Comparison of ENCODE assay signal across 8 mouse cellular contexts in genomic region chr14:20378313-20379061, GRCm38 (mm10). TPM values are rescaled to one million over a fixed set of nuclear protein-coding genes. Genes with fewer than 3 reads are reported as not detected.
DNase-seq lines count a peak whose midpoint lies in the region; ATAC-seq lines count a peak whose summit lies in the region.

No protein-coding gene starts in this region.

- H3K9ac ChIP-seq in heart, embryonic 11.5 days (ENCODE audit: low read depth, low read length), result no peak overlapping the region

- H3K4me3 ChIP-seq in heart, embryonic 11.5 days (ENCODE audit: low read depth, low read length), result no peak overlapping the region

- DNase-seq in urinary bladder, postnatal 25 days (ENCODE audit: low spot score), result peak; percentile 24
- DNase-seq in urinary bladder, postnatal 10 days (ENCODE audit: low spot score), result no peak
- DNase-seq in cerebellum, adult 8-10 months, result peak; percentile 29
- peak; percentile 61 to 74 for DNase-seq in kidney, postnatal 25 days
- peak; percentile 50 for DNase-seq in mesoderm, embryonic 11.5 days (ENCODE audit: low read depth, low spot score)
- DNase-seq in testis, postnatal 14 days (ENCODE audit: low spot score), result peak; percentile 51
- DNase-seq in layer of hippocampus, postnatal 36 days, result no peak

- H3K4me1 ChIP-seq in heart, embryonic 11.5 days (ENCODE audit: control insufficient read depth, insufficient read depth, low read length), result peaks cover 18% of the 10 kb centered on the region

- WGBS in heart, embryonic 11.5 days (ENCODE audit: insufficient replicate concordance), result 30% methylated on average over 13 of the region's 13 CpGs

- H3K4me2 ChIP-seq in heart, embryonic 11.5 days, result no peak overlapping the region; the same call in 1 of the 2 replicates

- H3K36me3 ChIP-seq in heart, embryonic 11.5 days (ENCODE audit: control insufficient read depth, insufficient read depth, low read length), result peaks cover 15% of the 10 kb centered on the region

- peak; percentile 59; the same call in 1 of the 2 replicates for ATAC-seq in heart, embryonic 11.5 days (replicated peaks; ENCODE audit: insufficient number of reproducible peaks, low FRiP score, low TSS enrichment)

- no peaks in the 10 kb centered on the region for H3K27me3 ChIP-seq in heart, embryonic 11.5 days (ENCODE audit: control insufficient read depth, insufficient read depth, low read length)

- no peak overlapping the region; the same call in 1 of the 2 replicates for H3K27ac ChIP-seq in heart, embryonic 11.5 days (ENCODE audit: low read depth, low read length)

- H3K9me3 ChIP-seq in heart, embryonic 11.5 days (replicated peaks; ENCODE audit: control insufficient read depth, low read length), result no peaks in the 10 kb centered on the region

RNA-seq across cellular contexts. Expression of gene Dnajc9, which starts 10.2 kb away (rescaled TPM):
- 76.4 and 104 TPM in 2 replicates for polyA plus RNA-seq in heart, embryonic 11.5 days (2014; fragmentation: Nextera tagmentation; extraction: Ambion mirVana)
- total RNA-seq in layer of hippocampus, postnatal 36 days (2021), result 10 to 100 TPM; 24.8 to 25.0 TPM

RNA-seq across cellular contexts. Expression of gene Mrps16, which starts 14.9 kb away (rescaled TPM):
- polyA plus RNA-seq in heart, embryonic 11.5 days (2014; fragmentation: Nextera tagmentation; extraction: Ambion mirVana), result 93.3 and 97.9 TPM in 2 replicates
- 10 to 100 TPM; 34.0 to 37.4 TPM for total RNA-seq in layer of hippocampus, postnatal 36 days (2021)

RNA-seq across cellular contexts. Expression of gene Fam149b, which starts 30.5 kb away (rescaled TPM):
- 27.5 and 33.2 TPM in 2 replicates for polyA plus RNA-seq in heart, embryonic 11.5 days (2014; fragmentation: Nextera tagmentation; extraction: Ambion mirVana)
- 10 to 100 TPM; 50.8 to 53.1 TPM for total RNA-seq in layer of hippocampus, postnatal 36 days (2021)

RNA-seq across cellular contexts. Expression of gene Ecd, which starts 30.6 kb away (rescaled TPM):
- polyA plus RNA-seq in heart, embryonic 11.5 days (2014; fragmentation: Nextera tagmentation; extraction: Ambion mirVana), result 39.6 and 43.7 TPM in 2 replicates
- total RNA-seq in layer of hippocampus, postnatal 36 days (2021), result 10 to 100 TPM; 34.9 to 35.5 TPM

Comparison
In these comparisons a context has a peak if more than half of its experiments do, and no peak if none do; other contexts are left out.
1. DNase-seq: peak in urinary bladder, postnatal 25 days (single experiment), cerebellum, adult 8-10 months (single experiment), kidney, postnatal 25 days (2 of 2), mesoderm, embryonic 11.5 days (single experiment) and testis, postnatal 14 days (single experiment); none in urinary bladder, postnatal 10 days (single experiment) and layer of hippocampus, postnatal 36 days (0 of 2).